Mouse (Mus musculus) embryonic facial prominence, embryonic 11.5 days (tissue): ENCODE data around the gene Yif1a. TPM values are rescaled to one million over a fixed set of nuclear protein-coding genes. Genes with fewer than 3 reads are reported as not detected.

ENCODE experiments used
- ATAC-seq: fragments of 200-750 bp; cut with Nextera tagmentation; replicated peaks from 2 replicates; pipeline ENCODE4 v1.8.0; 2017; ENCODE audit warnings: low read depth; ENCODE audit not compliant: insufficient number of reproducible peaks, low FRiP score, low TSS enrichment
- DNase-seq: peaks from one replicate; pipeline ENCODE4 v3.0.0-alpha.2; 2015; ENCODE audit warnings: low spot score
- H3K27ac ChIP-seq: fragments of 300-500 bp; sonication (generic); replicated peaks from 2 replicates; pipeline ENCODE4 v1.5.1; 2014; ENCODE audit warnings: mild to moderate bottlenecking, low read depth, low read length, control low read depth
- H3K27me3 ChIP-seq: fragments of 300-500 bp; sonication (generic); 2 replicates; pipeline ENCODE4 v1.6.1; 2014; ENCODE audit warnings: mild to moderate bottlenecking, low read length, moderate library complexity, mixed read lengths; ENCODE audit not compliant: control insufficient read depth, insufficient read depth
- H3K36me3 ChIP-seq: fragments of 300-500 bp; sonication (generic); replicated peaks from 2 replicates; pipeline ENCODE4 v1.6.1; 2014; ENCODE audit warnings: low read depth, mild to moderate bottlenecking, low read length, moderate library complexity, mixed read lengths; ENCODE audit not compliant: control insufficient read depth, insufficient read depth
- H3K4me1 ChIP-seq: fragments of 300-500 bp; sonication (generic); 2 replicates; pipeline ENCODE4 v1.6.1; 2014; ENCODE audit warnings: low read length, mixed read lengths; ENCODE audit not compliant: control insufficient read depth, insufficient read depth
- H3K4me2 ChIP-seq: fragments of 300-500 bp; sonication (generic); 2 replicates; pipeline ENCODE4 v1.6.1; 2014; ENCODE audit warnings: low read depth, mild to moderate bottlenecking, control low read depth, low read length, moderate library complexity
- H3K4me3 ChIP-seq: fragments of 300-500 bp; sonication (generic); 2 replicates; pipeline ENCODE4 v1.5.1; 2014; ENCODE audit warnings: low read depth, low read length, control low read depth
- H3K9ac ChIP-seq: fragments of 300-500 bp; sonication (generic); replicated peaks from 2 replicates; pipeline ENCODE4 v1.6.1; 2014; ENCODE audit warnings: mild to moderate bottlenecking, control low read depth, low read length
- H3K9me3 ChIP-seq: fragments of 300-500 bp; sonication (generic); replicated peaks from 2 replicates; pipeline ENCODE4 v1.6.1; 2016; ENCODE audit warnings: mild to moderate bottlenecking, low read length, inconsistent platforms, mixed read lengths; ENCODE audit not compliant: control insufficient read depth
- WGBS: fragments of 180-500 bp; shearing (Covaris S2); extraction: QIAGEN DNeasy Blood & Tissue Kit; methylation state at CpG from one replicate; pipeline ENCODE4 v1.1.7; 2014; 5-methylcytosine and 5-hydroxymethylcytosine counted together
- polyA plus RNA-seq: library from polyadenylated mRNA; unstranded; fragments of >200 nt; fragmentation: Nextera tagmentation; extraction: Ambion mirVana; gene quantifications from 2 replicates; pipeline ENCODE4 v1.2.1, GENCODE M21; 2014

The Yif1a gene
- polyA plus RNA-seq, result 62.8 and 75.8 TPM in 2 replicates

DNA sequence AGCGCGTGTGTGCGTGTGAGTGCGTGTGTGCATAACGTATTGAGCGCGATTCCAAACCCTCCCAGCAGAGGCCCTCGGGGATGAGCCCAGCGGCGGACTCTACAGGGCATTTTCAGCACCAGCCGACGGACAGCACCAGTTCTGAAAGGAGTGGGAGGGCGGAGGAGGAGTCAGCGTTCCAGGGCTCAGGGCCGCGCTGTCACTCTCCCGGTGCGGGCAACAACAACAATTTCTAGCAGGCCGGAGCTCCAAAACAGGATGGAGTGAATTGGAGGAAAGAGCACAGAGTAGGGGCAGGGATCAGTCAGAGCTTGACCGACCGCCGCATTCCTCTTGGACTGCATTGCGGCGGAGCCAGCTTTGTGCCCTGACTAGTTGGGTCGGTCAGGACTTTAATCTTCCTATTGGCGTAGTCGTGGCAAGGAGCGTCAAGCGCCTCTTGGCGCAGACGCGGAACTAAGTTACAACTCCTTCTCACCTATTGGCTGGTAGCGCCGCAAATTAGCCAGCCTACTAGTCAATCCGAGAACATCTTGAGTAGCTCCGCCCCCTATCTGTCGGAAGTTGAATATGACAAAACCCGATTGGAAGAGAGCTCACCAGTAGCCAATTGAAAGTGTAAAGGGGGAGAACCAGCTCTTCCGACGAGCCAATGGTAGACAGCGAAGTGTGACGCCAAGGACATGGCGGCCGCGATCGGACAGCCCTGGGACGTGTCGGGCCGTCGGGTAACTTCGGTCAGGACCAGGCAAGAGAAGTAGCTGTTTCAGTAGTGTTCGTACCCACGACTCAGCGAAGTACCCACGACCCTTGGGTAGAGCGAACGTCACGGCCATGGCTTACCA is at the start of gene Yif1a:
Yif1a (plus strand) TSS at position 655 of the 845 bp plus-strand sequence.
- H3K36me3 ChIP-seq, result no peaks in the 10 kb centered on the region
- peak; percentile 98 for DNase-seq
- ATAC-seq, result peak; percentile 94
- H3K27me3 ChIP-seq, result peaks cover 28% of the 10 kb centered on the region
- H3K4me2 ChIP-seq, result peak within 1 kb of the TSS; percentile 77
- no peak within 1 kb of the TSS for H3K27ac ChIP-seq
- H3K9ac ChIP-seq, result peak within 1 kb of the TSS; percentile 68
- peaks cover 13% of the 10 kb centered on the region for H3K4me1 ChIP-seq
- WGBS, result under 1% methylated on average over 58 of the region's 58 CpGs
- H3K9me3 ChIP-seq, result no peaks in the 10 kb centered on the region
- H3K4me3 ChIP-seq, result peak within 1 kb of the TSS; percentile 72

DNA sequence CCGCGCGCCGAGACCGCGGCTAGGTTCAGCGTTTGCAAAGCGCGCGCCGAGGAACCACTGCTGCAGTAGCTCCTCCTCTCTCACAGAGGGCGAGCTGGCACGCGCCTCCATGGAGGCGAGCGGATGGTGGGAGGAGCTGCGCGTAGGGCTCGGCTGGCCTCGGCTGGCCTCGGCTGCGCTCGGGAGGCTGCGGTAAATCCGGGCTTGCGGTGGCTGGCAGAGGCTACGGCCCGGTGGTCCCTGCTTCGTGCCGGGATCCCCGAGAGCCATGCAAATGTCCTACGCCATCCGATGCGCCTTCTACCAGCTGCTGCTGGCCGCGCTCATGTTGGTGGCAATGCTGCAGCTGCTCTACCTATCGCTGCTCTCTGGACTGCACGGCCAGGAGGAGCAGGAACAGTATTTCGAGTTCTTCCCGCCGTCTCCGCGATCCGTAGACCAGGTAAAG is 49.6 kb upstream of the Yif1a start, which contains the start of the genes B4gat1 and AC124502.3:
B4gat1 (plus strand) TSS at position 118 of the 448 bp plus-strand sequence.
AC124502.3 (plus strand) TSS at position 183 of the 448 bp plus-strand sequence.
- Histone ChIP-seq H3K9me3 (no peaks in the 10 kb centered on the region), H3K4me3 (peak within 1 kb of the TSS; percentile 72), H3K4me2 (peak within 1 kb of the TSS; percentile 98), H3K27me3 (no peaks in the 10 kb centered on the region), H3K4me1 (peaks cover 6% of the 10 kb centered on the region), H3K36me3 (no peaks in the 10 kb centered on the region), H3K9ac (peak within 1 kb of the TSS; percentile 83), H3K27ac (peak within 1 kb of the TSS; percentile 76)
- DNase-seq (peak; percentile 95), ATAC-seq (peak; percentile 64)
- under 1% methylated on average over 40 of the region's 44 CpGs for WGBS

DNA sequence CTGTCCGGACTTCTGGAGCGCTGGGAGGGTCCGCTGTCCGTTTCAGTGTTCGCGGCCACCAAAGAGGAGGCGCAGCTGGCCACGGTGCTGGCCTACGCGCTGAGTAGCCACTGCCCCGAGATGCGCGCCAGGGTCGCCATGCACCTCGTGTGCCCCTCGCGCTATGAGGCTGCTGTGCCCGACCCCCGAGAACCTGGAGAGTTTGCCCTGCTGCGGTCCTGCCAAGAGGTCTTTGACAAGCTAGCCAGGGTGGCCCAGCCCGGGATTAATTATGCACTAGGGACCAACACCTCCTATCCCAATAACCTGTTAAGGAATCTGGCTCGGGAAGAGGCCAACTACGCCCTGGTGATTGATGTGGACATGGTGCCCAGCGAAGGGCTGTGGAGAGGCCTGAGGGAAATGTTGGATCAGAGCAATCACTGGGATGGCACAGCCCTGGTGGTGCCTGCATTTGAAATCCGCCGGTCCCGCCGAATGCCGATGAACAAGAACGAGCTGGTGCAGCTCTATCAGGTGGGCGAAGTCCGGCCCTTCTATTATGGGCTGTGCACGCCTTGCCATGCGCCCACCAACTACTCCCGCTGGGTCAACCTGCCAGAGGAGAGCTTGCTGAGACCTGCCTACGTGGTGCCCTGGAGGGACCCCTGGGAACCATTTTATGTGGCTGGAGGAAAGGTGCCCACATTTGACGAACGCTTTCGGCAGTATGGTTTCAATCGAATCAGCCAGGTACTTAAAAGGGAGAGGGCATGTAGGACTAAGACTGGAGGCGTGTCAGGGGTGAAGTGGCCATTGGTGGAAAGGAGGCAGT is 48.8 kb upstream of the Yif1a start:
- Histone ChIP-seq H3K4me3 (peak overlapping the region; percentile 72), H3K27me3 (no peaks in the 10 kb centered on the region), H3K27ac (no peak overlapping the region), H3K9me3 (no peaks in the 10 kb centered on the region), H3K4me2 (peak overlapping the region; percentile 98), H3K9ac (peak overlapping the region; percentile 83), H3K4me1 (peaks cover 6% of the 10 kb centered on the region), H3K36me3 (no peaks in the 10 kb centered on the region)
- DNase-seq, result no peak
- peak; percentile 21; the same call in 1 of the 2 replicates for ATAC-seq
- WGBS, result 12% methylated on average over 41 of the region's 41 CpGs

DNA sequence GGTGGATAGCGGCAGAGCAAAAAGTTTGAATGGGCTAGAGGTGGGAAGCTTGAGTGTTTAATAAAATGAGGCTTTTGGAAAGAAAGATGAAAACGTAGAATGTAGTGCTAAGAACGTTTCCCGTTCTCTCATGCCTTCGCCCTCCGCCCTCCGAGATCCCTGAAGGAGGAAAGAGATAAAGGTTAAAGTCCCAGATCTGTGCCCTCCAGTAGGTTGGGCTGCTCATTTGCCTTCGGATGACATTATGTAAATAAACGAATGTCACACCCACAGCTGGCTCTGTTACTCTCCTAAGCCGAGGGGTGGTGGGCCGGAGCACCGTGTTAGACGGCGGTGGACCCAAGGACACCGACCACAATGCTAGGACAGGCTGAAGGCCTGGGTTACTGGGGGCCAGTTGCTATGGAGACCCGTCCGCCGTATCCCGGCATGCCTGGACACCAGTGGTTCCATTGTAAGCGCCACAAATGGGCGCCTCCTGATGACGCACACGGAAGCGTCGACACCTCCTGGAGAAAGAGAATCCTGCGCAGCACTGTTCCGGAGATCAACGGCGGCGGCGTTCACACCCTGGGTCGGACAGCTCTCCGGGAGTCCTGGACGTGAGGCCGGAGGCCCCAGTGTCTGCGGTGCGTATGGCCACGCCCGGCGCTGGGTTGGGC is 47.3 kb upstream of the Yif1a start, which contains the start of gene Brms1:
Brms1 (plus strand) TSS at position 493 of the 662 bp plus-strand sequence.
- peaks cover 6% of the 10 kb centered on the region for H3K4me1 ChIP-seq
- H3K27ac ChIP-seq, result 0 out of 2 replicates have a peak within 1 kb of the TSS, but pooled peaks have one; percentile 4
- DNase-seq (peak; percentile 96), ATAC-seq (peak; percentile 78)
- no peaks in the 10 kb centered on the region for H3K9me3 ChIP-seq
- peak within 1 kb of the TSS; percentile 86 for H3K9ac ChIP-seq
- H3K4me3 ChIP-seq, result peak within 1 kb of the TSS; percentile 86
- no peaks in the 10 kb centered on the region for H3K27me3 ChIP-seq
- H3K36me3 ChIP-seq, result no peaks in the 10 kb centered on the region
- WGBS, result 9% methylated on average over 40 of the region's 40 CpGs
- peak within 1 kb of the TSS; percentile 86 for H3K4me2 ChIP-seq

DNA sequence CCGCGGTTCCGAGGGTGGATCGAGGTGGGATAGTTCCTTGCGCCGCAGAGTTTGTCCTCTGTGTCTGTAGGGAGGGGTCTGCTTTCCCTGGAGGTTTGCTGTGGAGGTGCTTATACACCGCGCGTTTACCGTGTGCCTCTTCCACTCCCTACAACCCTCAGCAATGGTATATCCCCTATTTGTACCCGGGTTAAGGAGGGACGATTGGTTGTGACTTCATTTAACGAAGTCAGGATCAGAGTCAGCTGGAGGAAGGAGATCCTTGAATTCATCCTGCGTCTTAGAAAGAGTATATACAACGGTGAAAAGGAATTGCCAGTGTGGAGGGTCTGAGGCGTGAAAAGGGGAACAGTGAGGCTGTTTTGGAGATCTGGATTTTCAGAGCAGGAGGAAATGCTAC is 46.8 kb upstream of the Yif1a start:
- H3K9ac ChIP-seq, result peak overlapping the region; percentile 86
- peaks cover 6% of the 10 kb centered on the region for H3K4me1 ChIP-seq
- WGBS, result 3% methylated on average over 16 of the region's 16 CpGs
- peak overlapping the region; percentile 86 for H3K4me3 ChIP-seq
- no peaks in the 10 kb centered on the region for H3K9me3 ChIP-seq
- DNase-seq (no peak), ATAC-seq (0 out of 2 replicates have a peak, but pooled peaks have one; percentile 1)
- no peaks in the 10 kb centered on the region for H3K27me3 ChIP-seq
- 0 out of 2 replicates have a peak overlapping the region, but pooled peaks have one; percentile 4 for H3K27ac ChIP-seq
- H3K4me2 ChIP-seq, result peak overlapping the region; percentile 86
- no peaks in the 10 kb centered on the region for H3K36me3 ChIP-seq

DNA sequence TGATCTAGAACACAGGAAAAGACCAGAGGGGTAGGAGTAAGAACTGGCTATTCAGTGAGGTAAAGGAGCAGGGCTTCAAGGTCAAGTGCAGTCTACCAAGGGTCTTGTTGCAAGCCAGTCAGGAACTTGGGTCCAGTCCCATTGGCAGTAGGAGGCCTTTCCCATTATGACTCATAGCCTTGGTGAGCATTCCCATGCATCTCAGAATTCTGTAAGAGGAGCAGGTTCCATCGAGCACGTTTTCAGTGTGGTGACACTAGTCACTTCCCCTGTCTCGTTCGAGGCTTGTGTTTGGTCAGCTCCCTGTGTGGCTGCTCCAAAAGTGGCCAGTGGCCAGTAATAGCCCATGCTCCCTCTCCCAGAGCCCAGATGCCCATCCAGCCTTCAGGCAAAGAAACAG is 42.8 kb upstream of the Yif1a start:
- no peaks in the 10 kb centered on the region for H3K9me3 ChIP-seq
- peaks cover 2% of the 10 kb centered on the region for H3K36me3 ChIP-seq
- WGBS, result 89% methylated on average over 4 of the region's 4 CpGs
- no peak overlapping the region for H3K4me3 ChIP-seq
- DNase-seq (no peak), ATAC-seq (no peak)
- H3K27ac ChIP-seq, result no peak overlapping the region
- no peak overlapping the region for H3K9ac ChIP-seq
- peaks cover under 1% of the 10 kb centered on the region for H3K4me1 ChIP-seq
- no peak overlapping the region for H3K4me2 ChIP-seq
- H3K27me3 ChIP-seq, result no peaks in the 10 kb centered on the region
